Mouse (Mus musculus): ENCODE measurements at regions not wholly inside any gene's neighbourhood (a gene's known extent, or its start where the extent isn't known, plus 50 kb on each side); places are given as distances from the start of the nearest gene placed in this dataset.

GRCm38 (mm10) chr12:58804068-58804467, 207.7 kb downstream of the Sec23a start:
- TF ChIP-seq CTCF (IDR thresholded peaks at IDR 0.05; ENCODE audit: extremely low read depth, insufficient read depth, insufficient read length, insufficient replicate concordance) (no peak), POLR2A (IDR thresholded peaks at IDR 0.05; ENCODE audit: low read depth, low read length) (no peak)
